Mouse (Mus musculus): ENCODE data around the gene Actrt1.

DNA sequence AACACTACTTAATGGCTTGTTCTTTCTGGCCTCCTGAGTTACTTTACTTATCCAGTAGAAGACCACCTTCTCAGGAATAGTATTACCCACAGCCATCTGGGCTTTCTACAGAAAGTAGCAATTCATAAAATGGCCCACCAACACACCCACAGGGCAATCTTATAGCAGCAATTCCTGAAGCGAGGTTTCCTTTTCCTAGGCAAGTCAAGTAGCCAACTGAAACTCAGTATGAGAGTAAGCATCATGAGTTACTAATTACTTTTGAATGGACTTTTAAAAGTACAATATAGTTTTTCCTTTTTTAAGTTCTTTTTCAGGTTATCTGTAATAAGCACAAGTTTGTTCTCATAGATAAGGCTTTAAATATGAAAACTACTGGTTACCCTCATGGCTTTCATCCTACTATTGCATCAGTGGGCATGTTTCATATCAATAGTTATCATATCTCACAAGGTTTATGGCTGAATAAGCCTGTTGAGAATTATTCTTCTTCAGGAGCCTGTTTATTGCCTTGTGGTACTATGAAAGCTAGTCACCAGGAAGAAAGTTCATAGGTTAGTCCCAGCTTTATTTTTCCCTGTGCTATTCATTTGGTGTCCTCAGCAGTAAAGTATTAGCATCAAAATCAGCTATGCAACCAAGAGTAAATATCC is 2.8 kb downstream of the Actrt1 start:
- TF ChIP-seq CTCF (IDR thresholded peaks at IDR 0.05; ENCODE audit: borderline replicate concordance, extremely low read depth, insufficient read depth, insufficient read length) (no peak), POLR2A (IDR thresholded peaks at IDR 0.05; ENCODE audit: borderline replicate concordance, extremely low read depth, insufficient read depth, insufficient read length, poor library complexity, severe bottlenecking) (no peak)

Measured in brain, embryonic 14.5 days (tissue).